ENCODE assay signal across 11 mouse cellular contexts in genomic region chr12:75765751-75766150, GRCm38 (mm10). TPM values are rescaled to one million over a fixed set of nuclear protein-coding genes. Genes with fewer than 3 reads are reported as not detected.
DNase-seq lines count a peak whose midpoint lies in the region; ATAC-seq and TF ChIP-seq lines count a peak whose summit lies in the region.
"Had no signal": no experiment of that assay in that cellular context is flagged by ENCODE, and none has a peak within 500 bp of the region (broad histone marks: within the 10 kb centered on the region; RNA-seq: fewer than 3 reads in every experiment).

No protein-coding gene starts in this region.

- no peaks in the 10 kb centered on the region for H3K36me3 ChIP-seq in liver, postnatal 0 days (replicated peaks; ENCODE audit: insufficient read depth, low read length)
- no peaks in the 10 kb centered on the region for H3K36me3 ChIP-seq in heart, embryonic 13.5 days
- H3K36me3 ChIP-seq in forebrain, embryonic 10.5 days (replicated peaks) = no peaks in the 10 kb centered on the region
- no peaks in the 10 kb centered on the region for H3K36me3 ChIP-seq in forebrain, embryonic 12.5 days (replicated peaks)
- H3K36me3 ChIP-seq: embryonic facial prominence, embryonic 10.5 days had no signal

- no peak for TF ChIP-seq CTCF in liver, postnatal 0 days (IDR thresholded peaks at IDR 0.05; ENCODE audit: low read depth)

- H3K4me1 ChIP-seq in liver, postnatal 0 days (ENCODE audit: insufficient read depth) = no peaks in the 10 kb centered on the region
- H3K4me1 ChIP-seq in heart, embryonic 13.5 days = peaks cover 22% of the 10 kb centered on the region
- peaks cover 8% of the 10 kb centered on the region for H3K4me1 ChIP-seq in forebrain, embryonic 10.5 days
- H3K4me1 ChIP-seq in forebrain, embryonic 12.5 days = no peaks in the 10 kb centered on the region

- no peak overlapping the region for H3K4me3 ChIP-seq in liver, postnatal 0 days (ENCODE audit: low read depth, low read length)
- no peak overlapping the region for H3K4me3 ChIP-seq in heart, embryonic 13.5 days
- no peak overlapping the region for H3K4me3 ChIP-seq in forebrain, embryonic 10.5 days
- H3K4me3 ChIP-seq in forebrain, embryonic 12.5 days (replicated peaks) = no peak overlapping the region
- H3K4me3 ChIP-seq: embryonic facial prominence, embryonic 10.5 days had no signal

- 0 out of 2 replicates have a peak, but pooled peaks have one; percentile 12 for ATAC-seq in liver, postnatal 0 days
- no peak for ATAC-seq in heart, embryonic 13.5 days (ENCODE audit: extremely low read depth, insufficient number of reproducible peaks, low FRiP score, low TSS enrichment)
- no peak for ATAC-seq in forebrain, embryonic 12.5 days (ENCODE audit: low FRiP score)
- ATAC-seq in CD4-positive, CD25-positive, alpha-beta regulatory T cell, adult 4 months = no peak
- ATAC-seq: hindbrain, postnatal 0 days had no signal

- no peak for DNase-seq in liver, postnatal 0 days
- no peak for DNase-seq in liver
- peak; percentile 70 for DNase-seq in kidney, adult 9 months
- peak; percentile 16 for DNase-seq in lung, postnatal 36 days
- no peak for DNase-seq in forebrain, embryonic 10.5 days (ENCODE audit: extremely low spot score, low spot score)

- peak overlapping the region; percentile 19 for H3K4me2 ChIP-seq in liver, postnatal 0 days (ENCODE audit: low read depth, low read length)
- peak overlapping the region; percentile 33 for H3K4me2 ChIP-seq in heart, embryonic 13.5 days
- H3K4me2 ChIP-seq in forebrain, embryonic 12.5 days = no peak overlapping the region

- no peak for TF ChIP-seq EP300 in liver, postnatal 0 days (IDR thresholded peaks at IDR 0.05; ENCODE audit: low read depth)

- WGBS in liver, postnatal 0 days (ENCODE audit: insufficient replicate concordance) = 29% methylated on average over 3 of the region's 3 CpGs
- 25% methylated on average over 3 of the region's 3 CpGs for WGBS in heart, embryonic 13.5 days
- WGBS in forebrain, embryonic 10.5 days = 84% methylated on average over 3 of the region's 3 CpGs
- 85% methylated on average over 3 of the region's 3 CpGs for WGBS in forebrain, embryonic 12.5 days

- H3K27ac ChIP-seq in liver, postnatal 0 days (ENCODE audit: low read depth) = peak overlapping the region; percentile 46; the same call in 1 of the 2 replicates
- H3K27ac ChIP-seq in heart, embryonic 13.5 days (replicated peaks) = peak overlapping the region; percentile 57
- no peak overlapping the region for H3K27ac ChIP-seq in forebrain, embryonic 10.5 days
- H3K27ac ChIP-seq in forebrain, embryonic 12.5 days = no peak overlapping the region
- H3K27ac ChIP-seq: embryonic facial prominence, embryonic 10.5 days; hindbrain, postnatal 0 days; macrophage had no signal

- H3K9me3 ChIP-seq in liver, postnatal 0 days (ENCODE audit: low read length) = no peaks in the 10 kb centered on the region
- H3K9me3 ChIP-seq in heart, embryonic 13.5 days = no peaks in the 10 kb centered on the region
- no peaks in the 10 kb centered on the region for H3K9me3 ChIP-seq in forebrain, embryonic 10.5 days
- H3K9me3 ChIP-seq in forebrain, embryonic 12.5 days = no peaks in the 10 kb centered on the region
- H3K9me3 ChIP-seq: embryonic facial prominence, embryonic 10.5 days had no signal

- H3K9ac ChIP-seq in liver, postnatal 0 days (replicated peaks) = no peak overlapping the region
- H3K9ac ChIP-seq in heart, embryonic 13.5 days = no peak overlapping the region
- no peak overlapping the region for H3K9ac ChIP-seq in forebrain, embryonic 12.5 days

- no peaks in the 10 kb centered on the region for H3K27me3 ChIP-seq in liver, postnatal 0 days (ENCODE audit: insufficient read depth, low read length)
- H3K27me3 ChIP-seq in heart, embryonic 13.5 days (replicated peaks) = no peaks in the 10 kb centered on the region
- H3K27me3 ChIP-seq in forebrain, embryonic 10.5 days (ENCODE audit: poor library complexity, severe bottlenecking) = no peaks in the 10 kb centered on the region
- H3K27me3 ChIP-seq in forebrain, embryonic 12.5 days = no peaks in the 10 kb centered on the region

RNA-seq across cellular contexts. Expression of gene Sgpp1, which starts 30.2 kb away (rescaled TPM):
- polyA plus RNA-seq in liver, postnatal 0 days (2015; fragmentation: Nextera tagmentation; extraction: Ambion mirVana) = 13.8 and 17.4 TPM in 2 replicates
- polyA plus RNA-seq in heart, embryonic 13.5 days (2015; fragmentation: Nextera tagmentation; extraction: Ambion mirVana) = 13.3 and 16.2 TPM in 2 replicates
- polyA plus RNA-seq in forebrain, embryonic 10.5 days (2016; fragmentation: Nextera tagmentation; extraction: Ambion mirVana) = 5.5 and 5.8 TPM in 2 replicates
- polyA plus RNA-seq in forebrain, embryonic 12.5 days (2016; fragmentation: Nextera tagmentation; extraction: Ambion mirVana) = 11.6 and 12.6 TPM in 2 replicates
- polyA plus RNA-seq in CD4-positive, CD25-positive, alpha-beta regulatory T cell, adult 4 months (2017; shearing (Covaris generic)) = 10 to 100 TPM in 1 of 2 experiments, 1 to 10 TPM in 1; 9.7 to 18.9 TPM

RNA-seq across cellular contexts. Expression of gene Syne2, which starts 52.2 kb away (rescaled TPM):
- polyA plus RNA-seq in liver, postnatal 0 days (2015; fragmentation: Nextera tagmentation; extraction: Ambion mirVana) = 4.9 and 6.3 TPM in 2 replicates
- polyA plus RNA-seq in heart, embryonic 13.5 days (2015; fragmentation: Nextera tagmentation; extraction: Ambion mirVana) = 45.3 and 49.6 TPM in 2 replicates
- polyA plus RNA-seq in forebrain, embryonic 10.5 days (2016; fragmentation: Nextera tagmentation; extraction: Ambion mirVana) = 95.5 and 108 TPM in 2 replicates
- polyA plus RNA-seq in forebrain, embryonic 12.5 days (2016; fragmentation: Nextera tagmentation; extraction: Ambion mirVana) = 141 and 143 TPM in 2 replicates
- polyA plus RNA-seq in CD4-positive, CD25-positive, alpha-beta regulatory T cell, adult 4 months (2017; shearing (Covaris generic)) = 10 to 100 TPM; 10.9 to 19.2 TPM

Comparison
In these comparisons a context has a peak if more than half of its experiments do, and no peak if none do; other contexts are left out.
1. DNase-seq: peak in kidney, adult 9 months (single experiment) and lung, postnatal 36 days (single experiment); none in liver, postnatal 0 days (single experiment), liver (single experiment) and forebrain, embryonic 10.5 days (single experiment).
2. H3K27ac ChIP-seq: peak in liver, postnatal 0 days (single experiment) and heart, embryonic 13.5 days (single experiment); none in forebrain, embryonic 10.5 days (single experiment) and forebrain, embryonic 12.5 days (single experiment).